Mouse (Mus musculus) bone marrow macrophage, adult 2 months (primary cell): ENCODE measurements around the gene Hoxc11.

ENCODE experiments used
- CTCF ChIP-seq: IDR thresholded peaks from 2 replicates; pipeline ENCODE4 v1.5.1; 2012; ENCODE audit warnings: low read depth, mild to moderate bottlenecking, low read length, moderate library complexity
- POLR2A ChIP-seq: IDR thresholded peaks from 2 replicates; pipeline ENCODE4 v1.6.1; 2012; ENCODE audit warnings: mild to moderate bottlenecking, low read depth, low read length, borderline replicate concordance

- TF ChIP-seq POLR2A, result no peak
- no peak for TF ChIP-seq CTCF
Observed at GRCm38 (mm10) chr15:102919336-102920180, 34.7 kb upstream of the Hoxc11 start.
